Mouse (Mus musculus): ENCODE measurements at regions not wholly inside any gene's neighbourhood (a gene's known extent, or its start where the extent isn't known, plus 50 kb on each side); places are given as distances from the start of the nearest gene placed in this dataset.
A peak's percentile ranks its signal among the peaks of the same experiment; 100 is the strongest.

- peak; percentile 68 for DNase-seq (ENCODE audit: low read depth)
- TF ChIP-seq CTCF (IDR thresholded peaks at IDR 0.05; ENCODE audit: borderline replicate concordance, extremely low read depth, insufficient read depth, insufficient read length) (no peak), POLR2A (IDR thresholded peaks at IDR 0.05; ENCODE audit: borderline replicate concordance, extremely low read depth, insufficient read depth, insufficient read length, poor library complexity, severe bottlenecking) (no peak)
Measured at GRCm38 (mm10) chr11:117538732-117539131, 54.6 kb downstream of the Gm11733 start.

- TF ChIP-seq POLR2A (IDR thresholded peaks at IDR 0.05; ENCODE audit: borderline replicate concordance, extremely low read depth, insufficient read depth, insufficient read length, poor library complexity, severe bottlenecking) = no peak
- no peak for TF ChIP-seq CTCF (IDR thresholded peaks at IDR 0.05; ENCODE audit: borderline replicate concordance, extremely low read depth, insufficient read depth, insufficient read length)
- DNase-seq (ENCODE audit: low read depth) = peak; percentile 54
Measured at GRCm38 (mm10) chr11:117540609-117541008, 56.4 kb downstream of the Gm11733 start.

GRCm38 (mm10) chr11:117541205-117541884, 57.2 kb downstream of the Gm11733 start:
- TF ChIP-seq CTCF (IDR thresholded peaks at IDR 0.05; ENCODE audit: borderline replicate concordance, extremely low read depth, insufficient read depth, insufficient read length) = peak; percentile 13; the same call in 1 of the 2 replicates
- TF ChIP-seq POLR2A (IDR thresholded peaks at IDR 0.05; ENCODE audit: borderline replicate concordance, extremely low read depth, insufficient read depth, insufficient read length, poor library complexity, severe bottlenecking) = no peak
- DNase-seq (ENCODE audit: low read depth) = peak; percentile 95

GRCm38 (mm10) chr11:117543191-117543590, 59.0 kb downstream of the Gm11733 start:
- DNase-seq (ENCODE audit: low read depth) = no peak
- TF ChIP-seq CTCF (IDR thresholded peaks at IDR 0.05; ENCODE audit: borderline replicate concordance, extremely low read depth, insufficient read depth, insufficient read length) (no peak), POLR2A (IDR thresholded peaks at IDR 0.05; ENCODE audit: borderline replicate concordance, extremely low read depth, insufficient read depth, insufficient read length, poor library complexity, severe bottlenecking) (no peak)

- TF ChIP-seq CTCF (IDR thresholded peaks at IDR 0.05; ENCODE audit: borderline replicate concordance, extremely low read depth, insufficient read depth, insufficient read length) (no peak), POLR2A (IDR thresholded peaks at IDR 0.05; ENCODE audit: borderline replicate concordance, extremely low read depth, insufficient read depth, insufficient read length, poor library complexity, severe bottlenecking) (no peak)
- DNase-seq (ENCODE audit: low read depth) = no peak
Measured at GRCm38 (mm10) chr11:117544507-117544906, 60.3 kb downstream of the Gm11733 start.

GRCm38 (mm10) chr11:117544926-117545325, 60.8 kb downstream of the Gm11733 start:
- TF ChIP-seq POLR2A (IDR thresholded peaks at IDR 0.05; ENCODE audit: borderline replicate concordance, extremely low read depth, insufficient read depth, insufficient read length, poor library complexity, severe bottlenecking) (no peak), CTCF (IDR thresholded peaks at IDR 0.05; ENCODE audit: borderline replicate concordance, extremely low read depth, insufficient read depth, insufficient read length) (no peak)
- DNase-seq (ENCODE audit: low read depth) = no peak

GRCm38 (mm10) chr11:117551926-117552325, 67.8 kb downstream of the Gm11733 start:
- TF ChIP-seq POLR2A (IDR thresholded peaks at IDR 0.05; ENCODE audit: borderline replicate concordance, extremely low read depth, insufficient read depth, insufficient read length, poor library complexity, severe bottlenecking) (no peak), CTCF (IDR thresholded peaks at IDR 0.05; ENCODE audit: borderline replicate concordance, extremely low read depth, insufficient read depth, insufficient read length) (no peak)
- DNase-seq (ENCODE audit: low read depth) = peak; percentile 69

- TF ChIP-seq CTCF (IDR thresholded peaks at IDR 0.05; ENCODE audit: borderline replicate concordance, extremely low read depth, insufficient read depth, insufficient read length) (no peak), POLR2A (IDR thresholded peaks at IDR 0.05; ENCODE audit: borderline replicate concordance, extremely low read depth, insufficient read depth, insufficient read length, poor library complexity, severe bottlenecking) (no peak)
- no peak for DNase-seq (ENCODE audit: low read depth)
Measured at GRCm38 (mm10) chr11:117552430-117552969, 68.3 kb downstream of the Gm11733 start.

GRCm38 (mm10) chr11:117554111-117554510, 69.9 kb downstream of the Gm11733 start:
- DNase-seq (ENCODE audit: low read depth) = no peak

GRCm38 (mm10) chr11:117557474-117558381, 73.6 kb downstream of the Gm11733 start:
- TF ChIP-seq POLR2A (IDR thresholded peaks at IDR 0.05; ENCODE audit: borderline replicate concordance, extremely low read depth, insufficient read depth, insufficient read length, poor library complexity, severe bottlenecking) (no peak), CTCF (IDR thresholded peaks at IDR 0.05; ENCODE audit: borderline replicate concordance, extremely low read depth, insufficient read depth, insufficient read length) (no peak)
- DNase-seq (ENCODE audit: low read depth) = no peak

More at GRCm38 (mm10) chr11:117554111-117554510, 69.9 kb downstream of the Gm11733 start:
- TF ChIP-seq POLR2A (IDR thresholded peaks at IDR 0.05; ENCODE audit: borderline replicate concordance, extremely low read depth, insufficient read depth, insufficient read length, poor library complexity, severe bottlenecking) = no peak
- TF ChIP-seq CTCF (IDR thresholded peaks at IDR 0.05; ENCODE audit: borderline replicate concordance, extremely low read depth, insufficient read depth, insufficient read length) = no peak

- no peak for TF ChIP-seq POLR2A (IDR thresholded peaks at IDR 0.05; ENCODE audit: borderline replicate concordance, extremely low read depth, insufficient read depth, insufficient read length, poor library complexity, severe bottlenecking)
- no peak for TF ChIP-seq CTCF (IDR thresholded peaks at IDR 0.05; ENCODE audit: borderline replicate concordance, extremely low read depth, insufficient read depth, insufficient read length)
- DNase-seq (ENCODE audit: low read depth) = no peak
Measured at GRCm38 (mm10) chr11:117559839-117560238, 75.7 kb downstream of the Gm11733 start.
